18 mouse cellular contexts compared by ENCODE assay signal in genomic region chr5:116274818-116275217, GRCm38 (mm10). TPM values are rescaled to one million over a fixed set of nuclear protein-coding genes. Genes with fewer than 3 reads are reported as not detected.
DNase-seq lines count a peak whose midpoint lies in the region; ATAC-seq lines count a peak whose summit lies in the region.
"Had no signal": no experiment of that assay in that cellular context is flagged by ENCODE, and none has a peak within 500 bp of the region (broad histone marks: within the 10 kb centered on the region; RNA-seq: fewer than 3 reads in every experiment).

No protein-coding gene starts in this region.

- no peak for ATAC-seq in neural tube, embryonic 11.5 days (ENCODE audit: insufficient read depth, low FRiP score, low TSS enrichment)
- ATAC-seq in hindbrain, embryonic 13.5 days (ENCODE audit: low FRiP score) = no peak
- no peak for ATAC-seq in midbrain, embryonic 13.5 days
- ATAC-seq: Patski had no signal

- 0 out of 2 replicates have a peak overlapping the region, but pooled peaks have one; percentile 27 for H3K27ac ChIP-seq in neural tube, embryonic 11.5 days (ENCODE audit: low read depth, low read length)
- H3K27ac ChIP-seq in hindbrain, embryonic 13.5 days = peak overlapping the region; percentile 87
- peak overlapping the region; percentile 83 for H3K27ac ChIP-seq in midbrain, embryonic 13.5 days
- H3K27ac ChIP-seq: embryonic facial prominence, embryonic 15.5 days; heart, embryonic 15.5 days; kidney, embryonic 15.5 days; layer of hippocampus, adult 2 months; macrophage had no signal

- no peaks in the 10 kb centered on the region for H3K36me3 ChIP-seq in neural tube, embryonic 11.5 days (ENCODE audit: control insufficient read depth, insufficient read depth, low read length)
- no peaks in the 10 kb centered on the region for H3K36me3 ChIP-seq in hindbrain, embryonic 13.5 days
- H3K36me3 ChIP-seq in midbrain, embryonic 13.5 days = no peaks in the 10 kb centered on the region
- H3K36me3 ChIP-seq: embryonic facial prominence, embryonic 15.5 days; heart, embryonic 15.5 days; kidney, embryonic 15.5 days had no signal

- H3K4me3 ChIP-seq in neural tube, embryonic 11.5 days (ENCODE audit: low read depth, low read length) = no peak overlapping the region
- no peak overlapping the region for H3K4me3 ChIP-seq in hindbrain, embryonic 13.5 days
- no peak overlapping the region for H3K4me3 ChIP-seq in midbrain, embryonic 13.5 days (replicated peaks)
- H3K4me3 ChIP-seq: embryonic facial prominence, embryonic 15.5 days; heart, embryonic 15.5 days; kidney, embryonic 15.5 days; layer of hippocampus, adult 2 months had no signal

- H3K9ac ChIP-seq in neural tube, embryonic 11.5 days (ENCODE audit: low read length) = no peak overlapping the region
- H3K9ac ChIP-seq in hindbrain, embryonic 13.5 days = no peak overlapping the region
- no peak overlapping the region for H3K9ac ChIP-seq in midbrain, embryonic 13.5 days (replicated peaks)
- H3K9ac ChIP-seq: embryonic facial prominence, embryonic 15.5 days; heart, embryonic 15.5 days; kidney, embryonic 15.5 days; lung, embryonic 14.5 days had no signal

- no peaks in the 10 kb centered on the region for H3K27me3 ChIP-seq in neural tube, embryonic 11.5 days (ENCODE audit: control insufficient read depth, insufficient read depth, low read length)
- H3K27me3 ChIP-seq in hindbrain, embryonic 13.5 days = no peaks in the 10 kb centered on the region
- H3K27me3 ChIP-seq in midbrain, embryonic 13.5 days = no peaks in the 10 kb centered on the region
- H3K27me3 ChIP-seq: embryonic facial prominence, embryonic 15.5 days; kidney, embryonic 15.5 days; Patski had no signal

- H3K9me3 ChIP-seq in neural tube, embryonic 11.5 days (ENCODE audit: control insufficient read depth, low read length) = peaks cover 7% of the 10 kb centered on the region
- H3K9me3 ChIP-seq in hindbrain, embryonic 13.5 days = no peaks in the 10 kb centered on the region
- H3K9me3 ChIP-seq in midbrain, embryonic 13.5 days = peaks cover 4% of the 10 kb centered on the region
- H3K9me3 ChIP-seq: embryonic facial prominence, embryonic 15.5 days; heart, embryonic 15.5 days; kidney, embryonic 15.5 days had no signal

- intact Hi-C loops in gastrocnemius, postnatal 14 days (cut with DNase I; ENCODE audit: low total_unique reads) = no loop called here

- H3K4me2 ChIP-seq in neural tube, embryonic 11.5 days (ENCODE audit: low read depth) = no peak overlapping the region
- no peak overlapping the region for H3K4me2 ChIP-seq in hindbrain, embryonic 13.5 days
- H3K4me2 ChIP-seq in midbrain, embryonic 13.5 days (replicated peaks) = no peak overlapping the region
- H3K4me2 ChIP-seq: embryonic facial prominence, embryonic 15.5 days; heart, embryonic 15.5 days; kidney, embryonic 15.5 days; liver, embryonic 11.5 days; lung, embryonic 14.5 days had no signal

- 71% methylated on average over 2 of the region's 2 CpGs for WGBS in neural tube, embryonic 11.5 days
- WGBS in hindbrain, embryonic 13.5 days = 36% methylated on average over 2 of the region's 2 CpGs
- 55% methylated on average over 2 of the region's 2 CpGs for WGBS in midbrain, embryonic 13.5 days

- 0 out of 2 replicates have a peak, but pooled peaks cover 3% of the 10 kb centered on the region for H3K4me1 ChIP-seq in neural tube, embryonic 11.5 days (ENCODE audit: control insufficient read depth, insufficient read depth, low read length)
- peaks cover 48% of the 10 kb centered on the region for H3K4me1 ChIP-seq in hindbrain, embryonic 13.5 days (replicated peaks)
- H3K4me1 ChIP-seq in midbrain, embryonic 13.5 days (replicated peaks) = peaks cover 44% of the 10 kb centered on the region

- no peak for DNase-seq in neural tube, embryonic 11.5 days (ENCODE audit: low spot score)
- no peak for DNase-seq in neural tube, embryonic 10.5 days (ENCODE audit: extremely low spot score, low spot score)
- DNase-seq in gastrocnemius, postnatal 14 days = no peak
- no peak for DNase-seq in layer of hippocampus, postnatal 10 days (ENCODE audit: low spot score in 2 of 2)
- no peak for DNase-seq in right cerebral cortex, adult 18-20 months
- DNase-seq in thymus, postnatal 4 days = no peak
- DNase-seq: cerebellum, adult 11 months; lung, embryonic 14.5 days; right cerebral cortex, postnatal 25 days had no signal

RNA-seq across cellular contexts. Expression of gene Ccdc60, which starts 14.0 kb away (rescaled TPM):
- 1.0 and 2.1 TPM in 2 replicates for polyA plus RNA-seq in neural tube, embryonic 11.5 days (2014; fragmentation: Nextera tagmentation; extraction: Ambion mirVana)
- 2.4 and 2.6 TPM in 2 replicates for polyA plus RNA-seq in hindbrain, embryonic 13.5 days (2015; fragmentation: Nextera tagmentation; extraction: Ambion mirVana)
- polyA plus RNA-seq in midbrain, embryonic 13.5 days (2015; fragmentation: Nextera tagmentation; extraction: Ambion mirVana) = 2.1 and 2.5 TPM in 2 replicates
- total RNA-seq in gastrocnemius, postnatal 14 days (2021) = not detected
- total RNA-seq in layer of hippocampus, postnatal 10 days (2021) = 1 to 10 TPM in 1 of 2 experiments, under 1 TPM in 1; 0.37 to 1.0 TPM
- polyA plus RNA-seq: macrophage, Patski had no signal

Comparison
In these comparisons a context has a peak if more than half of its experiments do, and no peak if none do; other contexts are left out.
1. H3K27ac ChIP-seq: peak in every context shown above with its lines; median percentile 87 in hindbrain, embryonic 13.5 days; 83 in midbrain, embryonic 13.5 days; 27 in neural tube, embryonic 11.5 days.